ENCODE assay signal across 8 mouse cellular contexts in the genomic region with DNA sequence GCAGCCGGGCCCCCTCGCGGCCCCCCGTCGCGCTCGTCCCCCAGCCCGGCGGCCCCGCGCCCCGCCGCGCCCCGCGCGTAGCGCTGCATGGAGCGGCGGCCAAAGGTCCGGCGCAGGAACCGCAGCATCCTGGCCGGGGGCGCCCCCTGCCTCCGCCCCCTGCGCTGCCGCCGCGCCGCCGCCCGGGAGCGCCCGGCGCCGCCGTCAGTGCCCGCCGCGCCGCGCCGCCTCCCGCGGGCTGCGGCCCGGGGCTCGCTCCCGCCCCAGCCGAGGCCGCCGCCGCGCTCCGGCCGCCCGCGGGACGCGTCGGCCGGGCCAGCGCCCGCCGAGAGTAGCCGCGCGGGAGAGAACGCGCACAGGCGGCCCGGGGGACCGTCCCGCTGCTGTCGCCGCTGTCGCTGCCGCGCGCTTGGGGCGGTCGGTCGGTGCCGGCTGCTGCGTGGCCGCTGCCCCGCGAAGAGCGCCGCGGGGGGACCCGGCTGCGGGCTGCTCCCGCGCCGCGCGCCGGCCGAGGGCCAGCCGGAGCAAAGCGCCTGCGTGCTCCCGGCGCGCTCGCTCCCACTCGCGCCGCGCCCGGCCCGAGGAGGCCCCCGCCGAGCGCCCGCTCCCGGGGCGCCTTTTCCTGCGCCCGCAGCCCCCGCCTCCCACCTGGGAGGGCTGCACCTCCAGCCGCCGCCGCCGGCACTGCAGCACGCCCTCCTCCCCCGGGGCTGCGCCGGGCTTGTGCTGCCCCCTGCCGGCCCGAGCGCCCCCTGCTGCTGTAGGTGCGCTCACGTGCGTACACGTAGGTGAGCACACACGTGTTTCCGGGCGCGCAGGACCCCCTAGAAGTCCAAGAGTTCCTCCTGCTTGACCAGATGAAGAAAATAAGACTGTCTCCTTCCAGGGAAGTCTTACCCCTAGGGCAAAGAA. TPM values are rescaled to one million over a fixed set of nuclear protein-coding genes. Genes with fewer than 3 reads are reported as not detected.
A peak's percentile ranks its signal among the peaks of the same experiment; 100 is the strongest.
DNase-seq lines count a peak whose midpoint lies in the region; ATAC-seq and TF ChIP-seq lines count a peak whose summit lies in the region.

A gene (minus strand): TSS at position 412 of the 912 bp plus-strand sequence.

- peak; percentile 81 for TF ChIP-seq CTCF in heart, postnatal 0 days (IDR thresholded peaks at IDR 0.05; ENCODE audit: low read depth)

- peak within 1 kb of the TSS; percentile 56 for H3K4me3 ChIP-seq in forebrain, embryonic 14.5 days (ENCODE audit: low read depth, low read length)
- H3K4me3 ChIP-seq in heart, postnatal 0 days (ENCODE audit: low read depth, low read length), result peak within 1 kb of the TSS; percentile 61
- peak within 1 kb of the TSS; percentile 64 for H3K4me3 ChIP-seq in liver, embryonic 16.5 days (ENCODE audit: low read depth, low read length)
- H3K4me3 ChIP-seq in neural tube, embryonic 14.5 days (ENCODE audit: low read depth, low read length), result peak within 1 kb of the TSS; percentile 68

- WGBS in forebrain, embryonic 14.5 days, result 0% methylated on average over 76 of the region's 142 CpGs
- under 1% methylated on average over 67 of the region's 142 CpGs for WGBS in heart, postnatal 0 days
- under 1% methylated on average over 88 of the region's 142 CpGs for WGBS in liver, embryonic 16.5 days (ENCODE audit: insufficient replicate concordance)
- 2% methylated on average over 32 of the region's 142 CpGs for WGBS in neural tube, embryonic 14.5 days

- H3K4me1 ChIP-seq in forebrain, embryonic 14.5 days (ENCODE audit: control insufficient read depth, insufficient read depth, low read length), result peaks cover 10% of the 10 kb centered on the region
- H3K4me1 ChIP-seq in heart, postnatal 0 days (ENCODE audit: control insufficient read depth, insufficient read depth), result no peaks in the 10 kb centered on the region
- H3K4me1 ChIP-seq in liver, embryonic 16.5 days (ENCODE audit: control insufficient read depth, low read depth, low read length), result no peaks in the 10 kb centered on the region; the same call in 1 of the 2 replicates
- H3K4me1 ChIP-seq in neural tube, embryonic 14.5 days (ENCODE audit: control insufficient read depth, insufficient read depth, low read length), result peaks cover 17% of the 10 kb centered on the region; the same call in 1 of the 2 replicates

- peak within 1 kb of the TSS; percentile 48; the same call in 1 of the 2 replicates for H3K27ac ChIP-seq in forebrain, embryonic 14.5 days (ENCODE audit: low read depth, low read length)
- no peak within 1 kb of the TSS for H3K27ac ChIP-seq in heart, postnatal 0 days (ENCODE audit: low read depth)
- no peak within 1 kb of the TSS for H3K27ac ChIP-seq in liver, embryonic 16.5 days (ENCODE audit: low read length)
- peak within 1 kb of the TSS; percentile 60 for H3K27ac ChIP-seq in neural tube, embryonic 14.5 days (ENCODE audit: low read depth, low read length)

- peaks cover 29% of the 10 kb centered on the region for H3K27me3 ChIP-seq in forebrain, embryonic 14.5 days (replicated peaks; ENCODE audit: control insufficient read depth, insufficient read depth, low read length)
- H3K27me3 ChIP-seq in heart, postnatal 0 days (ENCODE audit: control insufficient read depth, insufficient read depth, low read length), result peaks cover 40% of the 10 kb centered on the region
- H3K27me3 ChIP-seq in liver, embryonic 16.5 days (ENCODE audit: control insufficient read depth, insufficient read depth, low read depth, low read length), result peaks cover 58% of the 10 kb centered on the region
- peaks cover 6% of the 10 kb centered on the region; the same call in 1 of the 2 replicates for H3K27me3 ChIP-seq in neural tube, embryonic 14.5 days (ENCODE audit: control insufficient read depth, insufficient read depth, low read length)

- peak; percentile 93 for ATAC-seq in forebrain, embryonic 14.5 days
- peak; percentile 82 for ATAC-seq in heart, postnatal 0 days (ENCODE audit: insufficient read depth, low read depth)
- ATAC-seq in liver, embryonic 16.5 days (ENCODE audit: low read depth), result peak; percentile 81
- ATAC-seq in neural tube, embryonic 14.5 days (ENCODE audit: low read depth), result peak; percentile 92

- TF ChIP-seq EP300 in heart, postnatal 0 days (IDR thresholded peaks at IDR 0.05; ENCODE audit: low read depth), result no peak

- peak; percentile 78 for DNase-seq in CD4-positive helper T cell, adult 2 months (ENCODE audit: low read depth, low spot score)
- peak; percentile 48 for DNase-seq in c-Kit-positive CD71-positive TER-119-negative erythroid progenitor cells, embryonic 14.5 days (ENCODE audit: low read depth)
- peak; percentile 85 for DNase-seq in forebrain, embryonic 14.5 days (ENCODE audit: low spot score)
- peak; percentile 78 for DNase-seq in heart, postnatal 0 days (ENCODE audit: low spot score)
- peak; percentile 80 to 91 for DNase-seq in kidney, postnatal 36 days
- peak; percentile 34 for DNase-seq in telencephalon, adult 2 months (ENCODE audit: low read depth, low spot score)

- no peaks in the 10 kb centered on the region for H3K36me3 ChIP-seq in forebrain, embryonic 14.5 days (ENCODE audit: control insufficient read depth, insufficient read depth, low read length)
- no peaks in the 10 kb centered on the region for H3K36me3 ChIP-seq in heart, postnatal 0 days (replicated peaks; ENCODE audit: control insufficient read depth, insufficient read depth, low read length)
- no peaks in the 10 kb centered on the region for H3K36me3 ChIP-seq in liver, embryonic 16.5 days (ENCODE audit: control insufficient read depth, insufficient read depth)
- no peaks in the 10 kb centered on the region for H3K36me3 ChIP-seq in neural tube, embryonic 14.5 days (ENCODE audit: control insufficient read depth, insufficient read depth, low read length)

- no peaks in the 10 kb centered on the region for H3K9me3 ChIP-seq in forebrain, embryonic 14.5 days (replicated peaks; ENCODE audit: control insufficient read depth, low read length)
- H3K9me3 ChIP-seq in heart, postnatal 0 days (replicated peaks; ENCODE audit: control insufficient read depth, low read length), result no peaks in the 10 kb centered on the region
- no peaks in the 10 kb centered on the region for H3K9me3 ChIP-seq in liver, embryonic 16.5 days (replicated peaks; ENCODE audit: control insufficient read depth, low read length)
- H3K9me3 ChIP-seq in neural tube, embryonic 14.5 days (ENCODE audit: control insufficient read depth, low read length), result no peaks in the 10 kb centered on the region

- peak within 1 kb of the TSS; percentile 76 for H3K4me2 ChIP-seq in forebrain, embryonic 14.5 days (ENCODE audit: low read length)
- H3K4me2 ChIP-seq in heart, postnatal 0 days (ENCODE audit: low read depth, low read length), result peak within 1 kb of the TSS; percentile 96
- peak within 1 kb of the TSS; percentile 79 for H3K4me2 ChIP-seq in liver, embryonic 16.5 days (ENCODE audit: low read depth, low read length)
- H3K4me2 ChIP-seq in neural tube, embryonic 14.5 days (ENCODE audit: low read depth, low read length), result peak within 1 kb of the TSS; percentile 69

- peak within 1 kb of the TSS; percentile 66 for H3K9ac ChIP-seq in forebrain, embryonic 14.5 days (ENCODE audit: low read length)
- peak within 1 kb of the TSS; percentile 48 for H3K9ac ChIP-seq in heart, postnatal 0 days (replicated peaks; ENCODE audit: low read depth, low read length)
- H3K9ac ChIP-seq in liver, embryonic 16.5 days (ENCODE audit: low read depth, low read length), result peak within 1 kb of the TSS; percentile 43; the same call in 1 of the 2 replicates
- H3K9ac ChIP-seq in neural tube, embryonic 14.5 days (replicated peaks; ENCODE audit: low read depth, low read length), result peak within 1 kb of the TSS; percentile 78

RNA-seq across cellular contexts. Expression of the gene that starts here (rescaled TPM):
- 0.74 and 0.88 TPM in 2 replicates for polyA plus RNA-seq in forebrain, embryonic 14.5 days (2014; fragmentation: Nextera tagmentation; extraction: Ambion mirVana)
- 0.19 and 3.1 TPM in 2 replicates for total RNA-seq in heart, postnatal 0 days (2014; rRNA removed; ENCODE audit: low replicate concordance)
- polyA plus RNA-seq in heart, postnatal 0 days (2015; fragmentation: Nextera tagmentation; extraction: Ambion mirVana), result 0.34 and 0.37 TPM in 2 replicates
- 1.4 and 2.0 TPM in 2 replicates for polyA plus RNA-seq in liver, embryonic 16.5 days (2015; fragmentation: Nextera tagmentation; extraction: Ambion mirVana)
- polyA plus RNA-seq in neural tube, embryonic 14.5 days (2014; fragmentation: Nextera tagmentation; extraction: Ambion mirVana), result 4.7 and 6.5 TPM in 2 replicates

Comparison
In these comparisons a context has a peak if more than half of its experiments do, and no peak if none do; other contexts are left out.
1. Peak in DNase-seq, ATAC-seq, H3K4me3 ChIP-seq, H3K27ac ChIP-seq, H3K9ac ChIP-seq and H3K4me2 ChIP-seq in forebrain, embryonic 14.5 days; RNA of the gene not detected or under 1 TPM.
2. DNase-seq: peak in every context shown above with its lines; median percentile 86 in kidney, postnatal 36 days; 85 in forebrain, embryonic 14.5 days; 78 in CD4-positive helper T cell, adult 2 months; 78 in heart, postnatal 0 days; 48 in c-Kit-positive CD71-positive TER-119-negative erythroid progenitor cells, embryonic 14.5 days; 34 in telencephalon, adult 2 months.